9 mouse cellular contexts compared by ENCODE assay signal in genomic region chr3:57511816-57512586, GRCm38 (mm10).
DNase-seq lines count a peak whose midpoint lies in the region; ATAC-seq and TF ChIP-seq lines count a peak whose summit lies in the region.
"Had no signal": no experiment of that assay in that cellular context is flagged by ENCODE, and none has a peak within 500 bp of the region (broad histone marks: within the 10 kb centered on the region; RNA-seq: fewer than 3 reads in every experiment).

No protein-coding gene starts in this region.

- no peak overlapping the region for H3K4me3 ChIP-seq in forebrain, postnatal 0 days (ENCODE audit: low read depth, low read length)
- no peak overlapping the region for H3K4me3 ChIP-seq in forebrain, embryonic 12.5 days (replicated peaks)
- H3K4me3 ChIP-seq: limb, embryonic 12.5 days had no signal

- peak; percentile 47; the same call in 1 of the 2 replicates for ATAC-seq in forebrain, postnatal 0 days
- ATAC-seq in forebrain, embryonic 12.5 days (ENCODE audit: low FRiP score), result no peak

- 42% methylated on average over 18 of the region's 18 CpGs for WGBS in forebrain, postnatal 0 days
- WGBS in forebrain, embryonic 12.5 days, result 70% methylated on average over 18 of the region's 18 CpGs

- no peak for TF ChIP-seq CTCF in forebrain, postnatal 0 days (IDR thresholded peaks at IDR 0.05; ENCODE audit: low read depth)

- H3K27me3 ChIP-seq in forebrain, postnatal 0 days (ENCODE audit: insufficient read depth, low read length), result no peaks in the 10 kb centered on the region
- no peaks in the 10 kb centered on the region for H3K27me3 ChIP-seq in forebrain, embryonic 12.5 days
- H3K27me3 ChIP-seq: limb, embryonic 12.5 days had no signal

- H3K27ac ChIP-seq in forebrain, postnatal 0 days (ENCODE audit: low read depth, low read length), result no peak overlapping the region
- H3K27ac ChIP-seq in forebrain, embryonic 12.5 days, result no peak overlapping the region
- H3K27ac ChIP-seq: limb, embryonic 12.5 days had no signal

- peak; percentile 54 for DNase-seq in forebrain, postnatal 0 days
- DNase-seq in lung, adult 18-20 months, result peak; percentile 32 to 66
- DNase-seq in lung, postnatal 4 days, result no peak
- DNase-seq in gastrocnemius, postnatal 10 days, result peak; percentile 52
- DNase-seq in right cerebral cortex, adult 2 months (ENCODE audit: low spot score in 2 of 2), result peak; percentile 25 to 37
- no peak for DNase-seq in embryo, embryonic 11 days
- DNase-seq in frontal cortex, postnatal 14 days (ENCODE audit: low spot score in 2 of 2), result no peak

- H3K9me3 ChIP-seq in forebrain, postnatal 0 days (ENCODE audit: low read length), result no peaks in the 10 kb centered on the region
- H3K9me3 ChIP-seq in forebrain, embryonic 12.5 days, result no peaks in the 10 kb centered on the region
- H3K9me3 ChIP-seq: limb, embryonic 12.5 days had no signal

- H3K9ac ChIP-seq in forebrain, postnatal 0 days, result no peak overlapping the region
- H3K9ac ChIP-seq in forebrain, embryonic 12.5 days, result no peak overlapping the region
- H3K9ac ChIP-seq: limb, embryonic 12.5 days had no signal

- peak overlapping the region; percentile 32 for H3K4me2 ChIP-seq in forebrain, postnatal 0 days (ENCODE audit: low read depth)
- H3K4me2 ChIP-seq in forebrain, embryonic 12.5 days, result no peak overlapping the region
- H3K4me2 ChIP-seq: limb, embryonic 12.5 days had no signal

- H3K36me3 ChIP-seq in forebrain, postnatal 0 days (ENCODE audit: insufficient read depth), result no peaks in the 10 kb centered on the region
- H3K36me3 ChIP-seq in forebrain, embryonic 12.5 days (replicated peaks), result no peaks in the 10 kb centered on the region
- H3K36me3 ChIP-seq: limb, embryonic 12.5 days had no signal

- H3K4me1 ChIP-seq in forebrain, postnatal 0 days (ENCODE audit: insufficient read depth), result no peaks in the 10 kb centered on the region
- no peaks in the 10 kb centered on the region for H3K4me1 ChIP-seq in forebrain, embryonic 12.5 days

Comparison
In these comparisons a context has a peak if more than half of its experiments do, and no peak if none do; other contexts are left out.
1. DNase-seq: peak in forebrain, postnatal 0 days (single experiment), lung, adult 18-20 months (2 of 2), gastrocnemius, postnatal 10 days (single experiment) and right cerebral cortex, adult 2 months (2 of 2); none in lung, postnatal 4 days (0 of 2), embryo, embryonic 11 days (single experiment) and frontal cortex, postnatal 14 days (0 of 2).